Mouse (Mus musculus): ENCODE data around the gene Ppp3r1. TPM values are rescaled to one million over a fixed set of nuclear protein-coding genes. Genes with fewer than 3 reads are reported as not detected.
A peak's percentile ranks its signal among the peaks of the same experiment; 100 is the strongest.

The Ppp3r1 gene
- total and polyA plus RNA-seq, 2 experiments from 2014 or later = 37.2 to 78.5 TPM

GRCm38 (mm10) chr11:17159738-17160241, 727 bp downstream of the Ppp3r1 start:
- Histone ChIP-seq H3K4me2 (ENCODE audit: low read depth, low read length) (peak overlapping the region; percentile 83), H3K27ac (ENCODE audit: low read depth) (peak overlapping the region; percentile 96), H3K4me1 (ENCODE audit: control insufficient read depth, insufficient read depth) (peaks cover 18% of the 10 kb centered on the region), H3K4me3 (ENCODE audit: low read depth, low read length) (peak overlapping the region; percentile 96), H3K27me3 (ENCODE audit: control insufficient read depth, insufficient read depth, low read length) (no peaks in the 10 kb centered on the region), H3K9ac (replicated peaks; ENCODE audit: low read depth, low read length) (peak overlapping the region; percentile 98), H3K9me3 (replicated peaks; ENCODE audit: control insufficient read depth, low read length) (no peaks in the 10 kb centered on the region), H3K36me3 (replicated peaks; ENCODE audit: control insufficient read depth, insufficient read depth, low read length) (no peaks in the 10 kb centered on the region)
- ATAC-seq (ENCODE audit: insufficient read depth, low read depth) (peak; percentile 43), DNase-seq (ENCODE audit: low spot score) (peak; percentile 20)
- WGBS = under 1% methylated on average over 43 of the region's 46 CpGs
- TF ChIP-seq EP300 (IDR thresholded peaks at IDR 0.05; ENCODE audit: low read depth) (no peak), CTCF (IDR thresholded peaks at IDR 0.05; ENCODE audit: low read depth) (no peak)

GRCm38 (mm10) chr11:17160242-17160641, 1.2 kb downstream of the Ppp3r1 start:
- Histone ChIP-seq H3K27ac (ENCODE audit: low read depth) (peak overlapping the region; percentile 96), H3K36me3 (replicated peaks; ENCODE audit: control insufficient read depth, insufficient read depth, low read length) (no peaks in the 10 kb centered on the region), H3K9me3 (replicated peaks; ENCODE audit: control insufficient read depth, low read length) (no peaks in the 10 kb centered on the region), H3K4me2 (ENCODE audit: low read depth, low read length) (peak overlapping the region; percentile 83), H3K4me1 (ENCODE audit: control insufficient read depth, insufficient read depth) (peaks cover 21% of the 10 kb centered on the region), H3K9ac (replicated peaks; ENCODE audit: low read depth, low read length) (peak overlapping the region; percentile 98), H3K4me3 (ENCODE audit: low read depth, low read length) (peak overlapping the region; percentile 96), H3K27me3 (ENCODE audit: control insufficient read depth, insufficient read depth, low read length) (no peaks in the 10 kb centered on the region)
- TF ChIP-seq CTCF (IDR thresholded peaks at IDR 0.05; ENCODE audit: low read depth) (peak; percentile 71), EP300 (IDR thresholded peaks at IDR 0.05; ENCODE audit: low read depth) (no peak)
- ATAC-seq (ENCODE audit: insufficient read depth, low read depth) = no peak
- 1% methylated on average over 12 of the region's 12 CpGs for WGBS
- DNase-seq (ENCODE audit: low spot score) = peak; percentile 82

- peaks cover 29% of the 10 kb centered on the region for H3K4me1 ChIP-seq (ENCODE audit: control insufficient read depth, insufficient read depth)
- H3K9me3 ChIP-seq (replicated peaks; ENCODE audit: control insufficient read depth, low read length) = no peaks in the 10 kb centered on the region
- no peak overlapping the region for H3K9ac ChIP-seq (replicated peaks; ENCODE audit: low read depth, low read length)
- TF ChIP-seq CTCF (IDR thresholded peaks at IDR 0.05; ENCODE audit: low read depth) = no peak
- TF ChIP-seq EP300 (IDR thresholded peaks at IDR 0.05; ENCODE audit: low read depth) = no peak
- no peaks in the 10 kb centered on the region for H3K27me3 ChIP-seq (ENCODE audit: control insufficient read depth, insufficient read depth, low read length)
- DNase-seq (ENCODE audit: low spot score) (no peak), ATAC-seq (ENCODE audit: insufficient read depth, low read depth) (no peak)
- 59% methylated on average over 1 of the region's 1 CpGs for WGBS
- no peaks in the 10 kb centered on the region; the same call in 1 of the 2 replicates for H3K36me3 ChIP-seq (replicated peaks; ENCODE audit: control insufficient read depth, insufficient read depth, low read length)
- no peak overlapping the region for H3K27ac ChIP-seq (ENCODE audit: low read depth)
- H3K4me2 ChIP-seq (ENCODE audit: low read depth, low read length) = no peak overlapping the region
- no peak overlapping the region for H3K4me3 ChIP-seq (ENCODE audit: low read depth, low read length)
These were observed 4.9 kb downstream of the Ppp3r1 start for GRCm38 (mm10) chr11:17163956-17164355.

GRCm38 (mm10) chr11:17166627-17167026, 7.6 kb downstream of the Ppp3r1 start:
- no peaks in the 10 kb centered on the region for H3K27me3 ChIP-seq (ENCODE audit: control insufficient read depth, insufficient read depth, low read length)
- 86% methylated on average over 7 of the region's 7 CpGs for WGBS

GRCm38 (mm10) chr11:17169262-17169661, 10.2 kb downstream of the Ppp3r1 start:
- no peaks in the 10 kb centered on the region for H3K27me3 ChIP-seq (ENCODE audit: control insufficient read depth, insufficient read depth, low read length)
- no peak overlapping the region for H3K9ac ChIP-seq (replicated peaks; ENCODE audit: low read depth, low read length)
- no peak overlapping the region for H3K4me3 ChIP-seq (ENCODE audit: low read depth, low read length)
- WGBS = 59% methylated on average over 2 of the region's 2 CpGs
- no peaks in the 10 kb centered on the region; the same call in 1 of the 2 replicates for H3K36me3 ChIP-seq (replicated peaks; ENCODE audit: control insufficient read depth, insufficient read depth, low read length)
- DNase-seq (ENCODE audit: low spot score) = no peak
- no peak for TF ChIP-seq EP300 (IDR thresholded peaks at IDR 0.05; ENCODE audit: low read depth)
- TF ChIP-seq CTCF (IDR thresholded peaks at IDR 0.05; ENCODE audit: low read depth) = no peak
- H3K4me1 ChIP-seq (ENCODE audit: control insufficient read depth, insufficient read depth) = peaks cover 23% of the 10 kb centered on the region; the same call in 1 of the 2 replicates
- ATAC-seq (ENCODE audit: insufficient read depth, low read depth) = no peak
- no peaks in the 10 kb centered on the region for H3K9me3 ChIP-seq (replicated peaks; ENCODE audit: control insufficient read depth, low read length)
- H3K4me2 ChIP-seq (ENCODE audit: low read depth, low read length) = no peak overlapping the region
- H3K27ac ChIP-seq (ENCODE audit: low read depth) = peak overlapping the region; percentile 3; the same call in 1 of the 2 replicates

More at GRCm38 (mm10) chr11:17166627-17167026, 7.6 kb downstream of the Ppp3r1 start:
- H3K4me3 ChIP-seq (ENCODE audit: low read depth, low read length) = no peak overlapping the region
- no peaks in the 10 kb centered on the region; the same call in 1 of the 2 replicates for H3K36me3 ChIP-seq (replicated peaks; ENCODE audit: control insufficient read depth, insufficient read depth, low read length)
- no peak overlapping the region for H3K4me2 ChIP-seq (ENCODE audit: low read depth, low read length)
- DNase-seq (ENCODE audit: low spot score) (no peak), ATAC-seq (ENCODE audit: insufficient read depth, low read depth) (no peak)
- peaks cover 28% of the 10 kb centered on the region for H3K4me1 ChIP-seq (ENCODE audit: control insufficient read depth, insufficient read depth)
- TF ChIP-seq CTCF (IDR thresholded peaks at IDR 0.05; ENCODE audit: low read depth) (no peak), EP300 (IDR thresholded peaks at IDR 0.05; ENCODE audit: low read depth) (no peak)
- no peaks in the 10 kb centered on the region for H3K9me3 ChIP-seq (replicated peaks; ENCODE audit: control insufficient read depth, low read length)
- H3K27ac ChIP-seq (ENCODE audit: low read depth) = no peak overlapping the region
- no peak overlapping the region for H3K9ac ChIP-seq (replicated peaks; ENCODE audit: low read depth, low read length)
